Mouse (Mus musculus): Measurements from ENCODE around the gene Lrrc8c. TPM values are rescaled to one million over a fixed set of nuclear protein-coding genes. Genes with fewer than 3 reads are reported as not detected.

Lrrc8c gene
- total and polyA plus RNA-seq, 2 experiments from 2014 or later: 10.7 to 11.0 TPM

- DNase-seq (ENCODE audit: low spot score) (peak; percentile 87), ATAC-seq (peak; percentile 71)
- peak; percentile 97 for TF ChIP-seq CTCF (IDR thresholded peaks at IDR 0.05; ENCODE audit: low read depth)
- no peak overlapping the region for H3K4me3 ChIP-seq (ENCODE audit: low read length)
- no peak overlapping the region for H3K4me2 ChIP-seq (ENCODE audit: low read depth, low read length)
- no peaks in the 10 kb centered on the region for H3K36me3 ChIP-seq (ENCODE audit: insufficient read depth, low read length)
- WGBS: 28% methylated on average over 15 of the region's 15 CpGs
- no peaks in the 10 kb centered on the region for H3K27me3 ChIP-seq (ENCODE audit: insufficient read depth, low read length)
- no peak overlapping the region for H3K27ac ChIP-seq
- H3K9ac ChIP-seq (replicated peaks; ENCODE audit: low read length): no peak overlapping the region
- H3K9me3 ChIP-seq (ENCODE audit: low read length): no peaks in the 10 kb centered on the region
- H3K4me1 ChIP-seq (ENCODE audit: insufficient read depth, low read length): no peaks in the 10 kb centered on the region
These were observed 135.3 kb downstream of the Lrrc8c start for GRCm38 (mm10) chr5:105654237-105655063.

GRCm38 (mm10) chr5:105655100-105655734 is 136.0 kb downstream of the Lrrc8c start:
- 68% methylated on average over 12 of the region's 12 CpGs for WGBS
- Histone ChIP-seq H3K4me3 (ENCODE audit: low read length) (no peak overlapping the region), H3K27me3 (ENCODE audit: insufficient read depth, low read length) (no peaks in the 10 kb centered on the region), H3K27ac (no peak overlapping the region), H3K4me1 (ENCODE audit: insufficient read depth, low read length) (no peaks in the 10 kb centered on the region), H3K9ac (replicated peaks; ENCODE audit: low read length) (no peak overlapping the region), H3K36me3 (ENCODE audit: insufficient read depth, low read length) (no peaks in the 10 kb centered on the region), H3K4me2 (ENCODE audit: low read depth, low read length) (no peak overlapping the region), H3K9me3 (ENCODE audit: low read length) (no peaks in the 10 kb centered on the region)
- ATAC-seq: peak; percentile 52; the same call in 1 of the 2 replicates
- no peak for TF ChIP-seq CTCF (IDR thresholded peaks at IDR 0.05; ENCODE audit: low read depth)
- DNase-seq (ENCODE audit: low spot score): peak; percentile 13

- H3K27ac ChIP-seq: no peak overlapping the region
- 92% methylated on average over 5 of the region's 5 CpGs for WGBS
- H3K4me3 ChIP-seq (ENCODE audit: low read length): no peak overlapping the region
- TF ChIP-seq CTCF (IDR thresholded peaks at IDR 0.05; ENCODE audit: low read depth): no peak
- H3K4me2 ChIP-seq (ENCODE audit: low read depth, low read length): no peak overlapping the region
- H3K4me1 ChIP-seq (ENCODE audit: insufficient read depth, low read length): no peaks in the 10 kb centered on the region
- ATAC-seq (no peak), DNase-seq (ENCODE audit: low spot score) (no peak)
- H3K36me3 ChIP-seq (ENCODE audit: insufficient read depth, low read length): no peaks in the 10 kb centered on the region
- H3K9ac ChIP-seq (replicated peaks; ENCODE audit: low read length): no peak overlapping the region
- H3K9me3 ChIP-seq (ENCODE audit: low read length): no peaks in the 10 kb centered on the region
- H3K27me3 ChIP-seq (ENCODE audit: insufficient read depth, low read length): no peaks in the 10 kb centered on the region
These were observed 142.7 kb downstream of the Lrrc8c start for GRCm38 (mm10) chr5:105661894-105662293.

Other genes with a start within 250 kb of the Lrrc8c start
- 0.47 TPM in 1 of 2 replicates, not detected in the other for gene Gm43302, start 225.7 kb upstream of the Lrrc8c start, total RNA-seq (2014; rRNA removed)
- gene Gm43302, start 225.7 kb upstream of the Lrrc8c start, polyA plus RNA-seq (2015; fragmentation: Nextera tagmentation; extraction: Ambion mirVana): not detected in 2 replicates
- gene Gbp6, start 225.7 kb upstream of the Lrrc8c start, total RNA-seq (2014; rRNA removed): 2.3 and 3.9 TPM in 2 replicates
- gene Gbp6, start 225.7 kb upstream of the Lrrc8c start, polyA plus RNA-seq (2015; fragmentation: Nextera tagmentation; extraction: Ambion mirVana): 2.1 and 3.0 TPM in 2 replicates
- 48.4 and 49.9 TPM in 2 replicates for gene Lrrc8b, start 103.6 kb upstream of the Lrrc8c start, total RNA-seq (2014; rRNA removed)
- 15.3 and 17.3 TPM in 2 replicates for gene Lrrc8b, start 103.6 kb upstream of the Lrrc8c start, polyA plus RNA-seq (2015; fragmentation: Nextera tagmentation; extraction: Ambion mirVana)
- 11.7 and 14.2 TPM in 2 replicates for gene Lrrc8d, start 180.6 kb downstream of the Lrrc8c start, total RNA-seq (2014; rRNA removed)
- gene Lrrc8d, start 180.6 kb downstream of the Lrrc8c start, polyA plus RNA-seq (2015; fragmentation: Nextera tagmentation; extraction: Ambion mirVana): 27.6 and 27.7 TPM in 2 replicates